Mouse (Mus musculus) G1E (cell line): Measurements from ENCODE around the gene Ppp2r3a. TPM values are rescaled to one million over a fixed set of nuclear protein-coding genes. Genes with fewer than 3 reads are reported as not detected.

Source experiments
- ATAC-seq: 2 replicates; pipeline ENCODE4 v1.8.0; 2016; ENCODE audit warnings: mild to moderate bottlenecking; ENCODE audit not compliant: insufficient number of reproducible peaks, poor library complexity, low FRiP score, severe bottlenecking; ENCODE audit errors: extremely low read depth
- DNase-seq: peaks from one replicate; pipeline ENCODE4 v3.0.0; 2012; ENCODE audit warnings: low spot score
- H3K27me3 ChIP-seq: 2 replicates; pipeline ENCODE4 v1.6.1; 2012; ENCODE audit warnings: mild to moderate bottlenecking, low read length, inconsistent platforms; ENCODE audit not compliant: insufficient read depth
- H3K36me3 ChIP-seq: replicated peaks from 2 replicates; pipeline ENCODE3; 2012; ENCODE audit warnings: mild to moderate bottlenecking, inconsistent platforms
- H3K4me1 ChIP-seq: 2 replicates; pipeline ENCODE4 v1.6.1; 2012; ENCODE audit warnings: low read depth, low read length, inconsistent platforms, mixed read lengths; ENCODE audit not compliant: insufficient read depth
- H3K4me3 ChIP-seq: 2 replicates; pipeline ENCODE4 v1.5.1; 2012; ENCODE audit warnings: low read depth, mild to moderate bottlenecking, inconsistent platforms, low read length, moderate library complexity, mixed read lengths
- H3K9me3 ChIP-seq: replicated peaks from 2 replicates; pipeline ENCODE4 v1.6.1; 2012; ENCODE audit warnings: inconsistent platforms
- CTCF ChIP-seq: IDR thresholded peaks from 2 replicates; pipeline ENCODE4 v1.5.1; 2012; ENCODE audit warnings: low read depth, low read length, inconsistent platforms, mixed read lengths
- GATA1 ChIP-seq: IDR thresholded peaks from 2 replicates; pipeline ENCODE4 v1.6.1; 2012; ENCODE audit warnings: borderline replicate concordance, low read length, inconsistent platforms, mixed read lengths
- GATA2 ChIP-seq: IDR thresholded peaks from 2 replicates; pipeline ENCODE4 v1.6.1; 2012; ENCODE audit warnings: low read depth, low read length, inconsistent platforms, borderline replicate concordance
- POLR2AphosphoS5 ChIP-seq: IDR thresholded peaks from 2 replicates; pipeline ENCODE4 v1.6.1; 2012; ENCODE audit warnings: low read depth, low read length, inconsistent platforms; ENCODE audit not compliant: insufficient replicate concordance
- TAL1 ChIP-seq: conservative IDR thresholded peaks from 2 replicates; pipeline ENCODE4 v1.6.1; 2012; ENCODE audit warnings: low read depth, low read length, inconsistent platforms, mixed read lengths
- polyA plus RNA-seq: library from polyadenylated mRNA; stranded (reverse); fragments of >175 nt; gene quantifications from 2 replicates; pipeline ENCODE4 v1.2.3, GENCODE M21; 2012
- total RNA-seq, 2 experiments: library from RNA; stranded (forward) in 1 of 2; stranded (reverse) in 1 of 2; fragments of 200-1000 nt in 1 of 2; fragments of >200 nt in 1 of 2; fragmentation: Nextera tagmentation in 1 of 2; gene quantifications; 2 replicates each; pipeline ENCODE4 v1.2.3; 2014 to 2017

The Ppp2r3a gene
- total and polyA plus RNA-seq, 3 experiments = 0.71 TPM; not detected in 2

- H3K36me3 ChIP-seq = no peaks in the 10 kb centered on the region
- DNase-seq (no peak), ATAC-seq (no peak)
- no peak overlapping the region for H3K4me3 ChIP-seq
- no peaks in the 10 kb centered on the region for H3K4me1 ChIP-seq
- peaks cover 11% of the 10 kb centered on the region for H3K9me3 ChIP-seq
- H3K27me3 ChIP-seq = no peaks in the 10 kb centered on the region
- TF ChIP-seq POLR2AphosphoS5 (no peak), TAL1 (no peak), GATA2 (no peak), GATA1 (no peak)
Measured at GRCm38 (mm10) chr9:101247541-101247940, 4.1 kb downstream of the Ppp2r3a start.

GRCm38 (mm10) chr9:101245493-101245892, 6.1 kb downstream of the Ppp2r3a start:
- H3K36me3 ChIP-seq = no peaks in the 10 kb centered on the region
- no peak overlapping the region for H3K4me3 ChIP-seq
- DNase-seq (no peak), ATAC-seq (no peak)
- TF ChIP-seq GATA1 = no peak
- no peak for TF ChIP-seq CTCF
- TF ChIP-seq POLR2AphosphoS5 = no peak
- no peak for TF ChIP-seq TAL1
- TF ChIP-seq GATA2 = no peak
- no peaks in the 10 kb centered on the region for H3K4me1 ChIP-seq
- H3K27me3 ChIP-seq = no peaks in the 10 kb centered on the region
- H3K9me3 ChIP-seq = no peaks in the 10 kb centered on the region

- no peak for ATAC-seq
- H3K27me3 ChIP-seq = no peaks in the 10 kb centered on the region
- TF ChIP-seq TAL1 = no peak
- TF ChIP-seq POLR2AphosphoS5 = no peak
- TF ChIP-seq CTCF = no peak
- TF ChIP-seq GATA2 = no peak
- no peak for TF ChIP-seq GATA1
Measured at GRCm38 (mm10) chr9:101243711-101244110, 7.9 kb downstream of the Ppp2r3a start.

GRCm38 (mm10) chr9:101240161-101240560, 11.4 kb downstream of the Ppp2r3a start:
- Histone ChIP-seq H3K27me3 (no peaks in the 10 kb centered on the region), H3K36me3 (no peaks in the 10 kb centered on the region), H3K4me3 (no peak overlapping the region), H3K9me3 (no peaks in the 10 kb centered on the region), H3K4me1 (no peaks in the 10 kb centered on the region)
- no peak for ATAC-seq
- DNase-seq = no peak
- TF ChIP-seq CTCF (no peak), TAL1 (no peak), GATA1 (no peak), POLR2AphosphoS5 (no peak), GATA2 (no peak)

More at GRCm38 (mm10) chr9:101243711-101244110, 7.9 kb downstream of the Ppp2r3a start:
- Histone ChIP-seq H3K4me3 (no peak overlapping the region), H3K36me3 (no peaks in the 10 kb centered on the region), H3K9me3 (no peaks in the 10 kb centered on the region), H3K4me1 (no peaks in the 10 kb centered on the region)
- DNase-seq = no peak

GRCm38 (mm10) chr9:101235786-101236185, 15.8 kb downstream of the Ppp2r3a start:
- H3K4me3 ChIP-seq = no peak overlapping the region
- no peaks in the 10 kb centered on the region for H3K9me3 ChIP-seq
- H3K36me3 ChIP-seq = no peaks in the 10 kb centered on the region
- no peaks in the 10 kb centered on the region for H3K27me3 ChIP-seq
- DNase-seq = no peak
- no peak for TF ChIP-seq CTCF
- no peak for TF ChIP-seq POLR2AphosphoS5
- TF ChIP-seq TAL1 = no peak
- no peak for TF ChIP-seq GATA2
- TF ChIP-seq GATA1 = no peak
- no peaks in the 10 kb centered on the region for H3K4me1 ChIP-seq
- no peak for ATAC-seq

- ATAC-seq = no peak
- no peaks in the 10 kb centered on the region for H3K4me1 ChIP-seq
Measured at GRCm38 (mm10) chr9:101232034-101232433, 19.6 kb downstream of the Ppp2r3a start.

GRCm38 (mm10) chr9:101230028-101230427, 21.6 kb downstream of the Ppp2r3a start:
- Histone ChIP-seq H3K27me3 (no peaks in the 10 kb centered on the region), H3K4me3 (no peak overlapping the region), H3K4me1 (no peaks in the 10 kb centered on the region), H3K9me3 (no peaks in the 10 kb centered on the region), H3K36me3 (no peaks in the 10 kb centered on the region)
- ATAC-seq (no peak), DNase-seq (no peak)
- TF ChIP-seq GATA1 = no peak
- no peak for TF ChIP-seq POLR2AphosphoS5
- TF ChIP-seq GATA2 = no peak
- no peak for TF ChIP-seq TAL1
- no peak for TF ChIP-seq CTCF

More at GRCm38 (mm10) chr9:101232034-101232433, 19.6 kb downstream of the Ppp2r3a start:
- H3K27me3 ChIP-seq = no peaks in the 10 kb centered on the region
- H3K9me3 ChIP-seq = no peaks in the 10 kb centered on the region
- TF ChIP-seq GATA2 = no peak
- no peak for TF ChIP-seq CTCF
- TF ChIP-seq TAL1 = no peak
- no peak for TF ChIP-seq GATA1
- no peak for TF ChIP-seq POLR2AphosphoS5
- H3K4me3 ChIP-seq = no peak overlapping the region
- no peaks in the 10 kb centered on the region for H3K36me3 ChIP-seq
- DNase-seq = no peak
